Mouse (Mus musculus) cerebellum, adult 2 months (tissue): ENCODE results near the gene Dennd2a.

Experiments
- CTCF ChIP-seq: fragments of 200-500 bp; IDR thresholded peaks from 2 replicates; pipeline ENCODE4 v1.5.1; 2011; ENCODE audit warnings: low read depth, mild to moderate bottlenecking, control low read depth, low read length, moderate library complexity, borderline replicate concordance; ENCODE audit not compliant: insufficient read depth
- POLR2A ChIP-seq: fragments of 200-500 bp; IDR thresholded peaks from 2 replicates; pipeline ENCODE4 v1.6.1; 2011; ENCODE audit warnings: low read length, control low read depth, borderline replicate concordance; ENCODE audit not compliant: insufficient read depth

GRCm38 (mm10) chr6:39497165-39497564 is 60.5 kb downstream of the Dennd2a start:
- TF ChIP-seq POLR2A (no peak), CTCF (no peak)
